Mouse (Mus musculus): ENCODE measurements at regions not wholly inside any gene's neighbourhood (a gene's known extent, or its start where the extent isn't known, plus 50 kb on each side); places are given as distances from the start of the nearest gene placed in this dataset.
A peak's percentile ranks its signal among the peaks of the same experiment; 100 is the strongest.

DNA sequence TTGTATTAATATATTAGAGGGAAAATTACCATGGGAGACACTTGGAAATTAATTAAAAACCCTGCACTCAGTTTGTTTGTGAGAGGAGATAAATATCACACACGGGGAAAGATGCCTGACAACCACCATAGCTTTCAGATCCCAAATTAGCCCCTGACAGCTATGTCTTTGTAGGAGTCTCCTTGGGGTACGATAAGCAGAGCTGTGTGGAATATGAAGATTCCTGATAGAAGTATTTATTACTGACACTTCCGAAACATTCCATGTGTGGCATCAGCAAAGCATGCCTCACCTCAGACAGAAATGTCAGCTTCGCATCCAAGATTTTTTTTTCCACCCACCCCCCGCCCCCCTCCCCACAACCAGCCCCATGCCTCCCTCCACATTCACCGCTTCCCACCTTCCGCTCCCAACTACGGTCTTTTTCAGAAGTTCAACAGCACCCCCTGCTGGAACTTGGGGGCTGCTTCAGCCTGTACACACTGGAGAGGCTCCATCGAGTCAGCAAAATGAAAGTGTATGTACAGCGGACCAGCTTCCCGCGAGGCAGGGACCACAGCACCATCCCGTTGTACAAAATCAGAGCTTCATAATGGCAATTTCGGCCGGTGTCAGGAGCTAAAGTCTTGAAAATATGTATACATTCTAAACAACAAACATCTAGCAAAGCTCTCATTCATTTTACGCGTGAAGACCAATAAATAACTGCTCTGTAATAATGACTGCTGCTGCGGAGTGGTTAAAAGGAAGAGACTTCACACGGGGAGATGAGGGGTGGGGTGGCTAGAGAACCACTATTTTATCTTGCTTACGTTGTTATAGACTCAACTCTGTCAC, 66.7 kb downstream of the Rwdd3 start:
- DNase-seq (ENCODE audit: low read depth, low spot score), result peak; percentile 70

- no peak for DNase-seq (ENCODE audit: low read depth, low spot score)
Observed at GRCm38 (mm10) chr3:121102871-121103270, 68.6 kb downstream of the Rwdd3 start.

- no peak for DNase-seq (ENCODE audit: low read depth, low spot score)
Observed at GRCm38 (mm10) chr3:121102120-121102519, 69.4 kb downstream of the Rwdd3 start.

DNA sequence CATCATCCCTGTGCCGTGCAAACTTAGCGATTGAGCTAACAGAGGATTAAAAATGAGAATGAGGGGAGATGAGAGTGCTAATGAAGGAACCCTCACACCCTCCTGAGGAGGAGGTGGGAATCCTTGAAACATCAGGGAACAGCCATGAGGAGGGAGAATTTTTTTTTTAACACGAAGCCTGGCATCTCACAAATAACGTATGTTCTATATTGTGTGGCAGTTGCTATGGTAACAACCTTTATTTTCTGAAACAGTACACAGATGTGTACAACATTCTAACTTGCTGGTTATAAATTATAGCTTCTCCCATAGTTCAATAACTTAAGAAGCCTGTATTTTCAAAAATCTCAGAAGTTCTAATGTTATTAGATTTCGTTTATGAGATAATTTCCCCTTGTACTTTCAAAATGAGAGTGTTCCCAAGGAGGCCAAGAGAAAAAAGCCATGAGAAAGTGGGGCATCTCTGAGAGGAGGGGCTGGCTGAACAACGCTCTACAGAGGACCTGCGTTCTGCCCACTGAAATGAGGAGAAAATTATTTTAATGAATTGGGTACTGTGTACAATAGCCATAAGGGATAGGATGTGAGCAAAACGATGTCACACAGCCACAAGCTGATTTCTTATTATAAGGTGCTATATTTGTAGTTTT, 71.2 kb downstream of the Rwdd3 start:
- DNase-seq (ENCODE audit: low read depth, low spot score), result no peak

DNA sequence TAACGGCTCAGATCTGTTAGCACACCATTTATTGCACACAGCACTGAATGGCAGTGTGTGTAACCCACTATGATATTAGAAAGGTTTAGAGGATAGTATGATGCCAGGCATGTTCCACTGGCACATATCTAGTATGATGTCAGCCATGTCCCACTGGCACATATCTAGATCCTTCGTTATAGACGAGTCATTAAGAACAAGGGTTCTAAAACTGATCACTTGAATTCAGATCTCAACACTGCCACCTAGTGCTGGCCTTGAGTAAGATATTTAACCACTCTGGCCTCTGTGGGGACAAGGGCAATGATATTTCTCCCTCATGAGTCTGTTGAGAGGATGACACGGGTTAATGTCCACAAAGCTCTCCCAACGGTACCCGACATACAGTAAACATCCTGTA, 78.0 kb downstream of the Rwdd3 start:
- DNase-seq (ENCODE audit: low read depth, low spot score), result peak; percentile 24

- no peak for DNase-seq (ENCODE audit: low read depth, low spot score)
Observed at GRCm38 (mm10) chr3:121088724-121089123, 82.8 kb downstream of the Rwdd3 start.

DNA sequence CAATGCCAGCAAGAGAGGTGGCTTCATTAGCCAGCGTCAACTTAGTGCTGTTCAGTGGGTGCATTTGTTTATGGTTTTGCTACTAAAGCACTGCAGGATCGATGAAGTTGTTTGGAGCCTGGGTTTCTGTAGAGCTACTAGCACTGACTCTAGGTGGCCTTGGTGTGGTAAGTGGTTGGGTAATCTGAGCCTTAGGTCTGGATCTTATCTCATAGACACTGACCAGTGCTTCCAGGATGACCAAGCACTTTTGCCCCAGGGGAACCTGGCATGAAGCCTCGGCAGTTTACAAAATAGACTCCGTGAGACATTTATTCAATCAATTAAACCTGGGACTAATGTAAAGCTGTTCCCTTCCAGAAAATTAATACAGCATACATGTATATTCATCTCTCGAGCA, 102.8 kb downstream of the Rwdd3 start:
- no peak for DNase-seq (ENCODE audit: low read depth, low spot score)

DNA sequence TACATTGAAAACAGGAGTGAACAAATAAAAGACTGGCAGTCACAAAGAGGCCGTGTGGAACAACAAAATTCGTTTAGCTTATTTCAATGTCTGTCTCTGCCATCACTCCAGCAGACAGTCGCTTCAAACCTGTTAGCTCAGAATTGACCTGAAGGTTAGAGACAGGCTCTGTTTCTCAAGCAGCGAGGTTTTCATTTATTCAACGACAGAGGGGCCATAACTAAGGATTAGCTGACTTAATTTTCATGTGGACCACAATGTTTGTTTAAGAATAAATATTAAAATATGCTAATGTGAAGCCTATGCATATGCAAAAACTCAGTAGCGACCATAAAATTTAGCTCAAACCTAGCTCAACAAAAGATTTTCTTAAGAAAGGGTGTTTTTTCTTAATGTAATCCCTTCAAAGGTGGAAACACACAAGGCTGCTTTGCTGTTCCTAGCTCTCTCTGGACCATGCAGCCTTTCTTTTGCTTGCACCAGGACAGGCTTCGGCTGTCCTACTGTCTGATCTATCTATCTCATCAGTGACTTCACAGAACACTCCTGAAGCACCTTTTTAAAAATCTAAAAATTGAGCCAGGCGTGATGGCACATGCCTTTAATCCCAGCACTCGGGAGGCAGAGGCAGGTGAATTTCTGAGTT, 135.5 kb downstream of the Rwdd3 start:
- DNase-seq (ENCODE audit: low read depth, low spot score), result no peak

DNA sequence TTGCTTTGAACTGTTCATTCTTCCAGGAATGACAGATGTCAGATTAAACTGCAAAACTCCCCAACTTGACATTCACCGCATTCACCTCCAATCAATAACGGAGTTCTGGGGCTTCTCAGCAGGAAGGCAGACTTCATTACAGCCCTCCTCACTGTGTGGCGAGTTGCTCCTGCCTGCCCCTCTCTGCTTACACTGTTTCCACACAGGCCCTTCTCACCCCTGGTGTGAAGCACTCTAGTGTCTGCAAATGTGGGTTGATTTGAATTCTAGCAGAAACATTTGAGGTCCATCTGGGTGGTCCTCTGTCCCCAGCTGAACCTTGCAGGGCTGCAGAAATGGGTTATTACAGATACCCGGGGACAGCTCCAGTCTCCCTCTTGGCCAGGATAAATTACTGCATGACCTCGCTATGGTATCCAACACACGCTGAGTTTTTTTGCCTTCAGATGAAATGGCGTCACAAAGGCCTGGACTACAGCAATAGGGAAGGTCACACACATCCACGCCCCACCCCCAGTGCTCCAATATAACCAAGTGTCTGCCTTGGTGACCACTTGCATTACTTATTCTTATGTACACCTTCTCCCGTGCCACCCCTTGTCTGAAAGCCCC, 145.8 kb downstream of the Rwdd3 start:
- DNase-seq (ENCODE audit: low read depth, low spot score), result no peak

DNA sequence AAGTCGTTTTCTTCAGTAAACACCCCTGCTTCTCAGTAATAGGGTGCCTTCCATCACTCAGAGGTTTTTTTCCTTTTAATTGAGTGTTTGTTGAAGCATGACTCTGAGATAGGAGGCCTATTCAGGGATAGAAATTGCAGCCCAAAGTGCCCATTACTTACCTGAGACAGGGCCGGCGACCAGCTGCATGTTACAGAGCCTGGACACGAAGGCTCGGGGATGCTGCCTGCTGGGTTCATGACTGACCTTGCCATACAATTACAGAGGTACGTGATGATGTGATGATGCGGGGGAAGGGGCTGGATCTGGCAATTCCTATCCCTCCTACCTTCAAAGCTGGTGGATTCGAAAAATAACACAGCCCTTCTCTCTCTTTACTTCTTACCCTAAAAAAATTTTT, 146.7 kb downstream of the Rwdd3 start:
- DNase-seq (ENCODE audit: low read depth, low spot score), result no peak

GRCm38 (mm10) chr3:121021126-121021848, 150.2 kb downstream of the Rwdd3 start:
- no peak for DNase-seq (ENCODE audit: low read depth, low spot score)

GRCm38 (mm10) chr3:121009223-121009622, 162.3 kb downstream of the Rwdd3 start:
- peak; percentile 3 for DNase-seq (ENCODE audit: low read depth, low spot score)

DNA sequence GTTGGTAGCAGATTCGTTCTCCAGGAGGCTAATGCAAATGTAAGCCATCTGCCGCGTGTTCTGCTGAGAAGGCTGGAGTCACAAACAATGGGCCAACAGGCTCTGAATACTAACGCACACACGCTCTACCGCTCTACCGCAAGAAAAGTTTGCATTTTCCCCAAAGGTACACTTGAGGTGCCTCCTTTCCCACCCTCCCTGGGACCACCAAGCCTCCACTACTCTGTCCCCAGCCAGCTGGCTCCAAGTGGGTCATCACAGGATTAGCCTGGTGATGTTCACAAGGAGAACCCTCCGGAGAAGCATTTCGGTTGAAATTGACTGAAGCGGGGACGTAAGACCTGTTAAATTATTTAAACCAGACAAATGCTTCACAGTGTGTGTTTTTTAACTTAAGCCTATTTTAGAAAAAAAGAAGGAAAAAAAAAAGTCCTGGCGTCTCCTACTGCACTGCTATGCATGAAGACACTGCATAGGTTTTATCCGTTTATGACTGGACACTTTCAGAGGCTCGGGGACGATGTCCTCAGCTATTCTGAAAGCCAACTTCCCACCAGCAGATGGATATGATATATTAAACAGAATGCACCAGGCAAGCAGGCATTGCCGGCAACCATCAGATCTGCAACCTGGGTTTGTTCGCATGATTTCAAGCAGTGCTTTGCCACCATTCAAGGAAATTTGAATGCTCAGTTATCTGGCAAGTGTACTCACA, 187.8 kb downstream of the Rwdd3 start:
- DNase-seq (ENCODE audit: low read depth, low spot score), result no peak

DNA sequence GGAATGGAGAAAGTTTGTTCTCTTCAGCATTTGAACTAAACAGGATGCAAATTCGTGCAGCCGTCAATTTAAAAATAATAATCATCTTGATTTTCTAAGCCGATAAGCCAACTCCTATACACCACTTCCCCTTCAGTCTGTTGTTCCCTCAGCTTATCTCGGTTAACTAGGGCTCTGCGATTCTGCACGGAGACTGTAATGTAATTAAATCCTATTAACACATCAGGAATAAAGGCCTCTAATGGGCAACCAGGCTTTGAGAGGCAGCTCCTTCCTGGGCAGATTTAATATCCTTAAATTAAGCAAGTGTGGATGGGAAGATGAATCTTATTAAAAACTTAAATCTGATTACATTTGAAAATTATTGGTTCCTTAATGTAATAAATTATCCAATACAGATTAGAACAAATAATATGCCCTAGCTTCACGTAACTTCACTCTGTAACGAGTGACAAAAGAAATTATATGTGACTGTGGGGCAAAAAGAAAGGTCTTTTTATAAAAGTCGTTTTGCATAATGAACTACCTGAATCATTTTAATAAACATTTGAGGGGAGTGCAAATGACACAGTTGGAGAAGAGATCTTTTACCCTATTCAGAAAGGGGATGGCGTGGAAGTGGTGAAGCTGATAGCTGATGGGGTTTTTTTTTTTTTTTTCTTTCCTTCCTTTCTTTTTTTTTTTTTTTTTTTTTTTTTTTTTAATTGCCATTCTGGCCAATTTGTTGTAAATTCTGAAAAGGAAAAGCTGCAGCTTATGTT, 188.5 kb downstream of the Rwdd3 start:
- no peak for DNase-seq (ENCODE audit: low read depth, low spot score)

- no peak for DNase-seq (ENCODE audit: low read depth, low spot score)
Observed at GRCm38 (mm10) chr3:120982218-120982617, 189.3 kb downstream of the Rwdd3 start.

DNA sequence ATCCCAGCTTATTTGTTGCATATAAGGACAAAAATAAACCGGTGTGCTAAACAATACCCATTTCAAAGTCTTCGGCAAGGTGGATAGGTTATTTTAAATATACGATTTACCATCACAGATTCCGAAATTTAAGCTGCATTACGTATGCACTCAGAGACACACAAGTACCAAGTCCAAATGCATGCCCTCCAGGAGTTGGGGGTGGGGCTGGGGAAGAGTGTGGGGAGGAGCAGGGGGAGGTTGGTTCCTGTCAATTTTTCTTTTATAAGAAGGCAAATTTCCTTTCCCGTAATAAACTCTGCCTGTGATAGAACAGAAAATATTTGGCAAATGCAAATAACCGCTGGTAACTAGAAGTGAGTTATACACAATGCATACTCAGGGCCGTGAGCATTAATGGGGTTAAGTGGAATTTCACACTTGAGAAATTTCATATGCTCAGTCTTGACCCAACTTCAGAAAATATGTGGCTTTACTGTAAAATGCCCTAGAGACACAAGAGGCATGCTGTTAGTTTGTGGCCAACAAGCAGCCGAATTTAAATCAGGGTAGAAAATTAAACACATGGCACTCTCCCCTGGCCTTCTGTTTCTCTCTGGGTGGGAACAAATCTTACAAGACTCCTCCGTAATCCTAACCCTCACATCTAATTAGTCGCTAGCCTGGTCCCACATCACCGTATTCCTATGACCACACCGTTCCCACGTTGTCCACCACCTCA, 200.6 kb downstream of the Rwdd3 start:
- no peak for DNase-seq (ENCODE audit: low read depth, low spot score)

DNA sequence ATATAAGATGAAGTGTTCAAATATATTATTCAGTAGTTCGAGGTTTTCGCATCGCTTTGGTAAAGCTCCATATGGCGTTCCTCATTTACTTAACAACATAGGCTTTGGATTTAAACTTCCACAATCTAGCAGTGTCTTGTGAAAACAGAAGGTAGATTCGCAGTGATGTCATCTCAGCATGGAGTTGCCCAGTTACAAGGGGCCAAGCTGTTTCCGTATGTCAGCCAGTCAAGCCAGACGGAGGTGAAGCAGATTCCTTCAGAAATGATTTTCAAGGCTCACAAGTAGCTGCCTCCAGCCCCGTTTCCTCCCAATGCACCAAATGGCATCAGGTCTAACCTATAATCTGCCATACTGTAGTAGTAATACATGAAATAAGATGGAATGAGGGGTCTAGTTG, 224.6 kb downstream of the Rwdd3 start:
- no peak for DNase-seq (ENCODE audit: low read depth, low spot score)

DNA sequence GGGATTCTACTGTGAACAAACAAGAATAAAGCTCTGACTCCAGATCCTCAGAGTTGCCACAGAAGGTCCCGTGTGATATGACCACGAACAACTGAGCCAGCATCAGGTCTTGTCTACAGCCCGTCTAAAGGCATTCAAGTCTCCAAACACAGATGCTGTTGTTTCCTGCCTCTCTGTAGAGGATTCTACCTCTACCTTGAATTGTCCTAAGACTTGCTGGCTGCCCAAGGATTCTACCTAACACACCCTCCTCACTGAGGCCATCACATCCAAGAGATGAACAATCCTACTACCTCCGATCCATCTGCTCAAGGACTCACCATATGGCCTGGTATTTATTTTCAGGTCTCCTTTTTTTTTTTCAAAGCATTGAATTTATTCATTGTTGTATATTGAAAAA, 237.1 kb downstream of the Rwdd3 start:
- DNase-seq (ENCODE audit: low read depth, low spot score), result no peak

DNA sequence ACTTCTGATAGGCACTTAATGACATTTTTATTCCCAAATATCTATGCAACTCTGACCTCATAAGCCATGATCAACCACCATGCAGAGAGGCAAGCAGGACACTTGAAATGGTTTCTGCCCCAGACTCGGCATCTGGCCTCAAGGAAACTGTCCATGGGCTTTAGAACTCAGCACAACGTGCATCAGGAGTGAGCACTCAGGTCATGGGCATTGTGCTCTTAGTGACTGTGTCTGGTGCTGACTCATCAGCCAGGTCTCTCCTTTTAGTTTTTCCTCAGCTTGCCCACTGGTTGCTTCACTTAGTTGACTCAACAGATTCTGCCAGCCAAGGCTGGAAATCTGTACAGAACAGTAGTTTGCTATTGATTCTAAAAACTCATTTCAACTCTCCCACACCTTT, 251.1 kb downstream of the Rwdd3 start:
- DNase-seq (ENCODE audit: low read depth, low spot score), result no peak

GRCm38 (mm10) chr3:120898931-120899330, 272.6 kb downstream of the Rwdd3 start:
- no peak for DNase-seq (ENCODE audit: low read depth, low spot score)
